Mouse (Mus musculus): ENCODE results near the gene Fhl2. TPM values are rescaled to one million over a fixed set of nuclear protein-coding genes. Genes with fewer than 3 reads are reported as not detected.

Gene Fhl2
- polyA plus RNA-seq, 1 experiment from 2014 or later: 16.4 TPM

GRCm38 (mm10) chr1:43173283-43174226 is 23.2 kb downstream of the Fhl2 start:
- Histone ChIP-seq H3K9me3 (ENCODE audit: control insufficient read depth, low read length) (no peaks in the 10 kb centered on the region), H3K4me1 (replicated peaks; ENCODE audit: control insufficient read depth, insufficient read depth, low read length) (no peaks in the 10 kb centered on the region), H3K9ac (replicated peaks; ENCODE audit: low read depth, low read length) (no peak overlapping the region), H3K27me3 (replicated peaks; ENCODE audit: control insufficient read depth, insufficient read depth, low read length) (no peaks in the 10 kb centered on the region), H3K36me3 (ENCODE audit: control insufficient read depth, insufficient read depth) (no peaks in the 10 kb centered on the region), H3K27ac (ENCODE audit: low read length) (no peak overlapping the region), H3K4me3 (replicated peaks; ENCODE audit: low read length) (no peak overlapping the region), H3K4me2 (ENCODE audit: low read length) (no peak overlapping the region)
- 77% methylated on average over 7 of the region's 7 CpGs for WGBS
- ATAC-seq: no peak

GRCm38 (mm10) chr1:43171816-43172215 is 25.0 kb downstream of the Fhl2 start:
- Histone ChIP-seq H3K9me3 (ENCODE audit: control insufficient read depth, low read length) (no peaks in the 10 kb centered on the region), H3K27ac (ENCODE audit: low read length) (no peak overlapping the region), H3K27me3 (replicated peaks; ENCODE audit: control insufficient read depth, insufficient read depth, low read length) (no peaks in the 10 kb centered on the region), H3K9ac (replicated peaks; ENCODE audit: low read depth, low read length) (no peak overlapping the region), H3K36me3 (ENCODE audit: control insufficient read depth, insufficient read depth) (no peaks in the 10 kb centered on the region), H3K4me2 (ENCODE audit: low read length) (no peak overlapping the region), H3K4me3 (replicated peaks; ENCODE audit: low read length) (no peak overlapping the region), H3K4me1 (replicated peaks; ENCODE audit: control insufficient read depth, insufficient read depth, low read length) (no peaks in the 10 kb centered on the region)
- 91% methylated on average over 6 of the region's 6 CpGs for WGBS
- ATAC-seq: no peak

- Histone ChIP-seq H3K4me2 (ENCODE audit: low read length) (no peak overlapping the region), H3K4me3 (replicated peaks; ENCODE audit: low read length) (no peak overlapping the region), H3K27me3 (replicated peaks; ENCODE audit: control insufficient read depth, insufficient read depth, low read length) (no peaks in the 10 kb centered on the region), H3K27ac (ENCODE audit: low read length) (no peak overlapping the region), H3K4me1 (replicated peaks; ENCODE audit: control insufficient read depth, insufficient read depth, low read length) (no peaks in the 10 kb centered on the region), H3K36me3 (ENCODE audit: control insufficient read depth, insufficient read depth) (no peaks in the 10 kb centered on the region), H3K9me3 (ENCODE audit: control insufficient read depth, low read length) (no peaks in the 10 kb centered on the region), H3K9ac (replicated peaks; ENCODE audit: low read depth, low read length) (no peak overlapping the region)
- WGBS: 49% methylated on average over 3 of the region's 3 CpGs
- ATAC-seq: no peak
Measured at GRCm38 (mm10) chr1:43171093-43171492, 25.7 kb downstream of the Fhl2 start.

GRCm38 (mm10) chr1:43169661-43170060 is 27.1 kb downstream of the Fhl2 start:
- no peak overlapping the region for H3K4me2 ChIP-seq (ENCODE audit: low read length)
- no peak overlapping the region for H3K9ac ChIP-seq (replicated peaks; ENCODE audit: low read depth, low read length)
- H3K4me1 ChIP-seq (replicated peaks; ENCODE audit: control insufficient read depth, insufficient read depth, low read length): no peaks in the 10 kb centered on the region
- H3K27me3 ChIP-seq (replicated peaks; ENCODE audit: control insufficient read depth, insufficient read depth, low read length): no peaks in the 10 kb centered on the region
- no peaks in the 10 kb centered on the region for H3K36me3 ChIP-seq (ENCODE audit: control insufficient read depth, insufficient read depth)
- ATAC-seq: no peak
- H3K4me3 ChIP-seq (replicated peaks; ENCODE audit: low read length): no peak overlapping the region
- no peak overlapping the region for H3K27ac ChIP-seq (ENCODE audit: low read length)
- H3K9me3 ChIP-seq (ENCODE audit: control insufficient read depth, low read length): peaks cover 4% of the 10 kb centered on the region; the same call in 1 of the 2 replicates
- 90% methylated on average over 1 of the region's 1 CpGs for WGBS

- no peak overlapping the region for H3K4me2 ChIP-seq (ENCODE audit: low read length)
- no peak for ATAC-seq
Measured at GRCm38 (mm10) chr1:43169227-43169626, 27.6 kb downstream of the Fhl2 start.

GRCm38 (mm10) chr1:43168618-43169017 is 28.2 kb downstream of the Fhl2 start:
- peaks cover 4% of the 10 kb centered on the region; the same call in 1 of the 2 replicates for H3K9me3 ChIP-seq (ENCODE audit: control insufficient read depth, low read length)
- H3K4me2 ChIP-seq (ENCODE audit: low read length): no peak overlapping the region
- ATAC-seq: no peak
- H3K9ac ChIP-seq (replicated peaks; ENCODE audit: low read depth, low read length): no peak overlapping the region
- H3K4me3 ChIP-seq (replicated peaks; ENCODE audit: low read length): no peak overlapping the region
- WGBS: 88% methylated on average over 7 of the region's 7 CpGs
- H3K36me3 ChIP-seq (ENCODE audit: control insufficient read depth, insufficient read depth): no peaks in the 10 kb centered on the region
- H3K4me1 ChIP-seq (replicated peaks; ENCODE audit: control insufficient read depth, insufficient read depth, low read length): no peaks in the 10 kb centered on the region
- H3K27me3 ChIP-seq (replicated peaks; ENCODE audit: control insufficient read depth, insufficient read depth, low read length): 0 out of 2 replicates have a peak, but pooled peaks cover 3% of the 10 kb centered on the region
- H3K27ac ChIP-seq (ENCODE audit: low read length): no peak overlapping the region

More at GRCm38 (mm10) chr1:43169227-43169626, 27.6 kb downstream of the Fhl2 start:
- no peak overlapping the region for H3K4me3 ChIP-seq (replicated peaks; ENCODE audit: low read length)
- no peak overlapping the region for H3K27ac ChIP-seq (ENCODE audit: low read length)
- 0 out of 2 replicates have a peak, but pooled peaks cover 3% of the 10 kb centered on the region for H3K27me3 ChIP-seq (replicated peaks; ENCODE audit: control insufficient read depth, insufficient read depth, low read length)
- no peaks in the 10 kb centered on the region for H3K36me3 ChIP-seq (ENCODE audit: control insufficient read depth, insufficient read depth)
- no peaks in the 10 kb centered on the region for H3K4me1 ChIP-seq (replicated peaks; ENCODE audit: control insufficient read depth, insufficient read depth, low read length)
- no peak overlapping the region for H3K9ac ChIP-seq (replicated peaks; ENCODE audit: low read depth, low read length)
- WGBS: 82% methylated on average over 7 of the region's 7 CpGs
- peaks cover 4% of the 10 kb centered on the region; the same call in 1 of the 2 replicates for H3K9me3 ChIP-seq (ENCODE audit: control insufficient read depth, low read length)

GRCm38 (mm10) chr1:43168026-43168425 is 28.8 kb downstream of the Fhl2 start:
- no peak overlapping the region for H3K4me3 ChIP-seq (replicated peaks; ENCODE audit: low read length)
- H3K27me3 ChIP-seq (replicated peaks; ENCODE audit: control insufficient read depth, insufficient read depth, low read length): 0 out of 2 replicates have a peak, but pooled peaks cover 3% of the 10 kb centered on the region
- no peak overlapping the region for H3K9ac ChIP-seq (replicated peaks; ENCODE audit: low read depth, low read length)
- 51% methylated on average over 5 of the region's 5 CpGs for WGBS
- H3K4me1 ChIP-seq (replicated peaks; ENCODE audit: control insufficient read depth, insufficient read depth, low read length): peaks cover 4% of the 10 kb centered on the region; the same call in 1 of the 2 replicates
- no peak for ATAC-seq
- no peak overlapping the region for H3K27ac ChIP-seq (ENCODE audit: low read length)
- no peak overlapping the region for H3K4me2 ChIP-seq (ENCODE audit: low read length)
- no peaks in the 10 kb centered on the region for H3K36me3 ChIP-seq (ENCODE audit: control insufficient read depth, insufficient read depth)
- H3K9me3 ChIP-seq (ENCODE audit: control insufficient read depth, low read length): peaks cover 4% of the 10 kb centered on the region; the same call in 1 of the 2 replicates

GRCm38 (mm10) chr1:43164582-43164981 is 32.2 kb downstream of the Fhl2 start:
- Histone ChIP-seq H3K4me1 (replicated peaks; ENCODE audit: control insufficient read depth, insufficient read depth, low read length) (peaks cover 7% of the 10 kb centered on the region; the same call in 1 of the 2 replicates), H3K9me3 (ENCODE audit: control insufficient read depth, low read length) (peaks cover 4% of the 10 kb centered on the region; the same call in 1 of the 2 replicates), H3K27ac (ENCODE audit: low read length) (no peak overlapping the region), H3K9ac (replicated peaks; ENCODE audit: low read depth, low read length) (no peak overlapping the region), H3K27me3 (replicated peaks; ENCODE audit: control insufficient read depth, insufficient read depth, low read length) (0 out of 2 replicates have a peak, but pooled peaks cover 3% of the 10 kb centered on the region), H3K4me2 (ENCODE audit: low read length) (no peak overlapping the region), H3K36me3 (ENCODE audit: control insufficient read depth, insufficient read depth) (no peaks in the 10 kb centered on the region), H3K4me3 (replicated peaks; ENCODE audit: low read length) (no peak overlapping the region)
- no peak for ATAC-seq
- 98% methylated on average over 5 of the region's 5 CpGs for WGBS

Measured in forebrain, embryonic 16.5 days (tissue).